Mouse (Mus musculus) thymus, postnatal 36 days (tissue): Measurements from ENCODE around the gene Chst11.

ENCODE experiments used
- DNase-seq, 2 experiments: peaks; one replicate each; pipeline ENCODE4 v3.0.0; 2022; ENCODE audit warnings: mixed read lengths in 2 of 2

Gene Chst11

DNA sequence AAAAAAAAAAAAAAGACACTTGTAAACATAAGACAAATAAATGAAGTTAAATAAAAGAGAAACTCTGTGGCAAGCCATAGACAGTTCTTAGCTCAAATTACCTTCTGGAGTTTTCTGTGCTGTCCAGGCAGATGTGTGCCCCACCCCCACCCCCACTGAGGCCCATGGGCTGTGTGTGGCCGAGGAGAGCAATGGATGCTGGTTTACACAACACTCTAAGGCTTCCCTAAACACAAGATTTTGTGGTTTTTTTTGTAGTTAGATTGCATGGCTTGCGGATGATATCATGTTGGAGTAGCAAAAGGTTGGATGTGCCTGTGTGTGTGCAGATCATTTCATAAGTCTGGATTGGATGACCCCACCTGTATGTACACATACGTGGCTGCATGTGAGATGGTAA, 235.5 kb downstream of the Chst11 start:
- DNase-seq: no peak

DNA sequence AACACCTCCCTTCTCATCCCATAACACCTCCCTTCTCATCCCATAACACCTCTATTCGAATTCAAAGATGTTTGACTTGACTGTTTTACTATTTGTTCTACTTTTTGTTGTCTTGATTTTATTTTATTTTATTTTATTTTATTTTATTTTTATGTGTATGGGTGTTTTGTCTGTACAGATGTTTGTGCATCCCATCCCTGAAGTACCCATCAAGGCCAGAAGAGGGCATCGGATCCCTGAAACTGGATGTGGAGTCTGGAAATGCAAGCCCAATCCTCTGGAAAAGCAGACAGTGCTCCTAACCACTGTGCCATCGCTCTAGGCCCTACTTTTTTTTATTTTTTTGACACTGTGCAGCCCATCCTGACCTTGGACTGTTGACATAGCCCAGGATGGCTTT, 239.7 kb downstream of the Chst11 start:
- DNase-seq: peak in 1 of 2 experiments; percentile 14

DNA sequence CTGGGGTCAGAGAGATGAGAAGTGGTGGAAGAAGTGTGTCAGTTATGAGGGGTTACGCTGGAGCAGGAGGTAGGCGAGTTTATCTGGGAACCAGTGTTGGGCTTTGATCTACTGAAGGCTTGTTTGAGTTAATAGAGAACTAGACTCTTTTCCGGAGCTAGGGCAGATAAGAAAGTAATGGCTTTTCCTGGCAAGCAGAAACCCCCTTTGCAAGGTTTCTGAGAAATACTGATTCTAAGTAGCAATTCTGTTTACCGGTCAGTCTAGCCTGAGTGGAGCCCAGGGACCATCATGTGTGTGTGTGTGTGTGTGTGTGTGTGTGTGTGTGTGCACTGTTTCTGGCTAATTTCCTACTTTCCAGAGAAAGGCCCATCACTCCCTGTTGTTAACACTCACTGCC, 243.3 kb downstream of the Chst11 start:
- no peak for DNase-seq

DNA sequence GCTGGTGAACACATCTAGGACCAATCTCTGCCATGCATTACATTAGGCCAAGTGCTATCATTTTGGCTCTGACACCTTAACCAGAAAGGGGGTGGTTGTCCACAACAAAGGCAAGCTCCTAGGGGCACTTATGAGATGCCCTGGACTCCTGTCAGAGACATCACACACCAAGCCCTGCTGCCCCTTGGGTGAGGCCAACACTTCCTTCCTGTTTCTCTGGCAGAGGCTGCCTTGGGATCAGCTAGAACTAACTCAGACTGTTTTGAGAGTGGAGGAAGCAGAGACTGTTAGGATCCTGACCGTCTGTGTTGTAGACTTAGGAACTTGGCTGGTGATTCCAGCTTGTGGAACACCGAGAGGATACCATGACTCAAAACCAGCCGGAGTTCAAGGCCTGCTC, 248.7 kb downstream of the Chst11 start:
- DNase-seq: no peak

DNA sequence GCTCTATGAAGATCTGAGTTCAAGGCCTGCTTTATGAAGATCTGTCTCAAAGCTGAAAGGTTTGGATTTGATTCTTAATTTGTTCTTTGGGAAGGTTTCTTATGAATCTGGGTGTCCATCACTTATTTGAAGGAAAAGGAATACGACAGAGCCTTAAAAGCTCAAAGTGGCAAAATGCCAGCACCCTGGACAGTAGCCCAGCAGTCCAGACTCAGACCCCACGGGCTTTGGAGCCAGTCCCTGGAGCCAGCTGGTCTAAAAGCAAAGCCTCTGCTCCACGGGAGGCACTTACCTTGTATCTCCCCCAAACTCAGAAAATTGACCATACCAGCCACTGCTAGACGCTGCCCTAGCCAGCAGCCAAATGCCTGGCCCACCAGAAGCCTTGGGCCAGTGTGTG, 249.1 kb downstream of the Chst11 start:
- DNase-seq: no peak

DNA sequence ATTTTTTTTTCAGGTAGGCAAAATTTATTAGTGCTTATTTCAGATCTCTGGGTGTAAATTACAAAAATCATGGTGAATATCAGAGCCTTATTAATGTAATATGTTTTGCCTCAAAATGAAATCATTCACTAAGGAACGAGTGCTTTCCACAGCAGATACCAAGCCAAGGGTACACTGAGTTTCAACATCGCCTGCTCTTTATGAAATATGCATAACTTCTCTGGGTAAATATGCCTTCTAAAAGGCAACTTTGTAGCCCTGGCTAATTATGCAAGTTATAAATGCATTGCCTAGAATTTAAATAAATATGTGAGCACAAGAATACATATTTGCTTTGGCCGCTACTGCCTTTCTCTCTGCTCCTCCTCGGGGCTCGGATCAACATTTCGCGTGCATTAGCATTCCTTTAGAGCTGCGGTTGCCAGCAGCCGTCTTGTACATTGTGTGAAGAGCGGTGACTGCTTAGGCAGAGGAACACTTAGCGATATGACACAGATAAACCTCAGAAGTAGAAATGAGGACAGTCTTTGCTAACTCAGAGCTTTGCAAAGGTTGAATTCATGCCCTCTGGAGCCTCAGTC, 256.9 kb downstream of the Chst11 start:
- DNase-seq: no peak

DNA sequence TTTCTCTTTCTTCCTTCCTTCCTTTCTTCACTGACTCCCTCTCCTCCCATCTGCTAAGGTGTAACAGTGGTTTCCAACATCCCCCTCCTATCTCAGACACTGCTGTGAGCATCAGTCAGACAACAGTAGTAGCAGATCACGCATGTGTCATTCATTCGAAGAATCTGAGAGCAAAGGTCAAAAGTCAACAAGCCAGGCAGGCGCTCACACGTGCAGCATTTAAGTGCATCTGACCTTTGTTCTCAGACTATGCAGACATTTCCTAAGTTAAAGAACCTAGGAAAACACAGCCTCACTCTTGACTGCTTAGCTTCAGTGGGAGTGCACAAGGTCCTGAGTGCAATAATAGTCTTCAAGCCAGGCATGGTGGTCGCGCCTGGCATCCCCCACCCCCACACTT, 258.8 kb downstream of the Chst11 start:
- no peak for DNase-seq
